Mouse (Mus musculus) fibroblast of lung, adult 2 months (primary cell): ENCODE measurements at regions not wholly inside any gene's neighbourhood (a gene's known extent, or its start where the extent isn't known, plus 50 kb on each side); places are given as distances from the start of the nearest gene placed in this dataset.

Experiments
- DNase-seq: peaks from one replicate; pipeline ENCODE4 v3.0.0-alpha.2; 2011; ENCODE audit warnings: low read depth

- no peak for DNase-seq
These were observed 84.1 kb upstream of the Nampt start for GRCm38 (mm10) chr12:32735224-32735623.

GRCm38 (mm10) chr12:32741465-32741864 lies 77.9 kb upstream of the Nampt start:
- no peak for DNase-seq

- DNase-seq = peak; percentile 50
These were observed 61.8 kb upstream of the Nampt start for GRCm38 (mm10) chr12:32757441-32758119.

- no peak for DNase-seq
These were observed 61.2 kb upstream of the Nampt start for GRCm38 (mm10) chr12:32758150-32758549.

- no peak for DNase-seq
These were observed 58.7 kb upstream of the Nampt start for GRCm38 (mm10) chr12:32760627-32761026.

GRCm38 (mm10) chr12:32761055-32761454 lies 58.3 kb upstream of the Nampt start:
- DNase-seq = no peak

- no peak for DNase-seq
These were observed 55.1 kb upstream of the Nampt start for GRCm38 (mm10) chr12:32764271-32764670.

GRCm38 (mm10) chr12:32764747-32765146 lies 54.6 kb upstream of the Nampt start:
- no peak for DNase-seq

- DNase-seq = peak; percentile 18
These were observed 53.5 kb upstream of the Nampt start for GRCm38 (mm10) chr12:32765861-32766260.

- DNase-seq = no peak
These were observed 52.8 kb upstream of the Nampt start for GRCm38 (mm10) chr12:32766575-32766974.

GRCm38 (mm10) chr12:32767206-32768081 lies 51.9 kb upstream of the Nampt start:
- peak; percentile 53 for DNase-seq

- DNase-seq = peak; percentile 61
These were observed 51.1 kb upstream of the Nampt start for GRCm38 (mm10) chr12:32768082-32768743.

GRCm38 (mm10) chr12:32768744-32769535 lies 50.4 kb upstream of the Nampt start:
- DNase-seq = no peak
